Mouse (Mus musculus) cerebellum, adult 9-11 months (tissue): ENCODE results near the gene Cryba4.

Experiments
- DNase-seq: peaks from one replicate; pipeline ENCODE4 v3.0.0; 2022

Cryba4 gene

GRCm38 (mm10) chr5:112252400-112252799 is at the start of gene Cryba4:
Gene Cryba4 (minus strand): TSS chr5:112252518.
- no peak for DNase-seq

GRCm38 (mm10) chr5:112301694-112302093 is 49.4 kb upstream of the Cryba4 start:
- DNase-seq: no peak

- no peak for DNase-seq
Measured at GRCm38 (mm10) chr5:112300721-112301308, 48.5 kb upstream of the Cryba4 start.

- DNase-seq: no peak
Measured at GRCm38 (mm10) chr5:112300112-112300511, 47.8 kb upstream of the Cryba4 start.

- no peak for DNase-seq
Measured at GRCm38 (mm10) chr5:112299399-112299798, 47.1 kb upstream of the Cryba4 start.

- DNase-seq: peak; percentile 27
Measured at GRCm38 (mm10) chr5:112298226-112298988, 46.1 kb upstream of the Cryba4 start.

- DNase-seq: no peak
Measured at GRCm38 (mm10) chr5:112297257-112297656, 44.9 kb upstream of the Cryba4 start.

GRCm38 (mm10) chr5:112296404-112297181 is 44.3 kb upstream of the Cryba4 start:
- peak; percentile 26 for DNase-seq

- no peak for DNase-seq
Measured at GRCm38 (mm10) chr5:112295564-112295963, 43.2 kb upstream of the Cryba4 start.

GRCm38 (mm10) chr5:112295162-112295561 is 42.8 kb upstream of the Cryba4 start:
- no peak for DNase-seq

- no peak for DNase-seq
Measured at GRCm38 (mm10) chr5:112294696-112295095, 42.4 kb upstream of the Cryba4 start.

GRCm38 (mm10) chr5:112293800-112294199 is 41.5 kb upstream of the Cryba4 start:
- no peak for DNase-seq

GRCm38 (mm10) chr5:112292343-112292980 is 40.1 kb upstream of the Cryba4 start:
- no peak for DNase-seq

- no peak for DNase-seq
Measured at GRCm38 (mm10) chr5:112291866-112292265, 39.5 kb upstream of the Cryba4 start.

- DNase-seq: no peak
Measured at GRCm38 (mm10) chr5:112290536-112290880, 38.2 kb upstream of the Cryba4 start.

- DNase-seq: peak; percentile 72
Measured at GRCm38 (mm10) chr5:112289819-112290535, 37.7 kb upstream of the Cryba4 start.

GRCm38 (mm10) chr5:112289236-112289635 is 36.9 kb upstream of the Cryba4 start:
- DNase-seq: no peak

GRCm38 (mm10) chr5:112288193-112289141 is 36.1 kb upstream of the Cryba4 start:
- no peak for DNase-seq

- DNase-seq: no peak
Measured at GRCm38 (mm10) chr5:112287652-112288051, 35.3 kb upstream of the Cryba4 start.

GRCm38 (mm10) chr5:112286984-112287641 is 34.8 kb upstream of the Cryba4 start:
- DNase-seq: no peak

GRCm38 (mm10) chr5:112286608-112286983 is 34.3 kb upstream of the Cryba4 start:
- no peak for DNase-seq
